Mouse (Mus musculus) midbrain, embryonic 14.5 days (tissue): ENCODE measurements at regions not wholly inside any gene's neighbourhood (a gene's known extent, or its start where the extent isn't known, plus 50 kb on each side); places are given as distances from the start of the nearest gene placed in this dataset.
A peak's percentile ranks its signal among the peaks of the same experiment; 100 is the strongest.

Experiments used
- ATAC-seq: fragments of 200-750 bp; cut with Nextera tagmentation; 2 replicates; pipeline ENCODE4 v1.8.0; 2017; ENCODE audit warnings: moderate number of reproducible peaks, moderate library complexity; ENCODE audit not compliant: low FRiP score, low TSS enrichment
- DNase-seq: peaks from one replicate; pipeline ENCODE4 v3.0.0-alpha.2; 2015
- H3K27ac ChIP-seq: fragments of 300-500 bp; sonication (generic); replicated peaks from 2 replicates; pipeline ENCODE4 v1.5.1; 2014; ENCODE audit warnings: mild to moderate bottlenecking, low read depth, low read length, moderate library complexity
- H3K27me3 ChIP-seq: fragments of 300-500 bp; sonication (generic); 2 replicates; pipeline ENCODE4 v1.6.1; 2014; ENCODE audit warnings: low read length, control low read depth, mixed read lengths; ENCODE audit not compliant: control insufficient read depth, insufficient read depth
- H3K36me3 ChIP-seq: fragments of 300-500 bp; sonication (generic); 2 replicates; pipeline ENCODE4 v1.6.1; 2014; ENCODE audit warnings: low read length, control low read depth; ENCODE audit not compliant: control insufficient read depth, insufficient read depth
- H3K4me1 ChIP-seq: fragments of 300-500 bp; sonication (generic); 2 replicates; pipeline ENCODE4 v1.6.1; 2014; ENCODE audit warnings: mild to moderate bottlenecking, antibody characterized with exemption, low read length, control low read depth; ENCODE audit not compliant: control insufficient read depth, insufficient read depth
- H3K4me2 ChIP-seq: fragments of 300-500 bp; sonication (generic); 2 replicates; pipeline ENCODE4 v1.6.1; 2014; ENCODE audit warnings: mild to moderate bottlenecking, low read length, moderate library complexity
- H3K4me3 ChIP-seq: fragments of 300-500 bp; sonication (generic); replicated peaks from 2 replicates; pipeline ENCODE4 v1.5.1; 2014; ENCODE audit warnings: low read depth, low read length
- H3K9ac ChIP-seq: fragments of 300-500 bp; sonication (generic); replicated peaks from 2 replicates; pipeline ENCODE4 v1.6.1; 2014; ENCODE audit warnings: mild to moderate bottlenecking, low read length, moderate library complexity
- H3K9me3 ChIP-seq: fragments of 300-500 bp; sonication (generic); 2 replicates; pipeline ENCODE4 v1.6.1; 2016; ENCODE audit warnings: low read length, control low read depth, mixed read lengths; ENCODE audit not compliant: control insufficient read depth
- WGBS: fragments of 180-500 bp; shearing (Covaris S2); extraction: QIAGEN DNeasy Blood & Tissue Kit; methylation state at CpG from one replicate; pipeline ENCODE4 v1.1.7; 2014; 5-methylcytosine and 5-hydroxymethylcytosine counted together

DNA sequence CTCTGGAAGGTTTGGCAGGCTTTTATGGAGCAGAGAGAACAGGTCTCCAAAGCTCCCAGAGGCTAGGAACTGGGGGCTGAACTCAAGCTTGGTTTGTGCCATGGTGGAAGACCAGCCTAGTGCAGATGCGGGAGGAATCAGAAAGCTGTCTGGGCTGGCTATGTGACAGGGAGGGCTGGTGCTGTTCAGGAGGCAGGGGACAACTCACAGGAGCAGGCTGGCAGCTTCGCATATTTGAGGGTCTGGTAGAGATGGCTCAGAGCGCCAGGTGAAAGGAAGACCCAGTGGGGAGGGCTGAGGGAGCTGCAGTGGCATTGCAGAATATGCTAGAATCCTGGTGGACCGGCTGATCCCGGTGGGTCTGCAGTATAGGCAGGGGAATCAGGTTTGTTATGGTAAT, 83.2 kb downstream of the 1700001O22Rik start:
- peak overlapping the region; percentile 59 for H3K4me2 ChIP-seq
- no peaks in the 10 kb centered on the region for H3K9me3 ChIP-seq
- peak overlapping the region; percentile 98 for H3K27ac ChIP-seq
- no peaks in the 10 kb centered on the region for H3K27me3 ChIP-seq
- DNase-seq: peak; percentile 36
- no peak for ATAC-seq
- peaks cover 85% of the 10 kb centered on the region for H3K4me1 ChIP-seq
- no peak overlapping the region for H3K4me3 ChIP-seq
- peak overlapping the region; percentile 45; the same call in 1 of the 2 replicates for H3K9ac ChIP-seq
- H3K36me3 ChIP-seq: no peaks in the 10 kb centered on the region
- 15% methylated on average over 5 of the region's 5 CpGs for WGBS

- peaks cover 79% of the 10 kb centered on the region for H3K4me1 ChIP-seq
- H3K9ac ChIP-seq: peak overlapping the region; percentile 45; the same call in 1 of the 2 replicates
- DNase-seq (peak; percentile 46), ATAC-seq (no peak)
- WGBS: 8% methylated on average over 8 of the region's 8 CpGs
- no peaks in the 10 kb centered on the region for H3K36me3 ChIP-seq
- H3K9me3 ChIP-seq: no peaks in the 10 kb centered on the region
- H3K4me2 ChIP-seq: peak overlapping the region; percentile 59
- peak overlapping the region; percentile 98 for H3K27ac ChIP-seq
- H3K27me3 ChIP-seq: no peaks in the 10 kb centered on the region
- 0 out of 2 replicates have a peak overlapping the region, but pooled peaks have one; percentile 1 for H3K4me3 ChIP-seq
Measured at GRCm38 (mm10) chr2:30719611-30720290, 83.7 kb downstream of the 1700001O22Rik start.

DNA sequence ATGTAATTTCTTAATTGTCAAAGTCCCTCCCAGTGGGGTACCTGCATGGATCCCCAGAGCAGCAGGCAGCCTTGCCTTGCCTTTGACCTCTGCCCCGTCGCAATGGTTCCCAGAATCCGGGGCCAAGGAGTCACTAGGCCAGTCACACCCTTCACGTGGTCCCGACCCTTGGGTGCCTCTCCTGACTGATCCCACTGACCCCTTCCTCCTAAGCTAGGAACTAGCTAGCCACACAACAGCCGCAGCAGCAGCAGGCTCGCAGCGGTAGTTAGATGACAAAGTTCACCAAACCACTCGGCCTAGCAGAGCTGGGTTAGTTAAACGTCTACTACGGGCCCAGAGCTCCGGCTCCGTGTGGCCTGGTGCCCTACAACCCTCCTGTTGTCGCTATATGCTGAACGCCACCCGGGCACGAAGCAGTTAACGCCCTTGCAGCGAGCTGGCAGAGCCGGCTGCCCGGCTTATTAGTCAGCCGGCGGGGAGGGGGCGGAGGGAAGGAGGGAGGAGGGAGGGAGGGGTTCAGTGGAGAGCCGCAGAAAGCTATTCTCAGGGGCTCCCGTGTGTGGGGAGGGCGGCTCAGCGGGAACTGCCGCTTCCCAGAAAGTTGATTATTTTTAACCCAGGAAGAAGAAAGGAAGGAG, 84.6 kb downstream of the 1700001O22Rik start:
- no peaks in the 10 kb centered on the region for H3K36me3 ChIP-seq
- peaks cover 76% of the 10 kb centered on the region for H3K4me1 ChIP-seq
- peak overlapping the region; percentile 45 for H3K9ac ChIP-seq
- under 1% methylated on average over 29 of the region's 29 CpGs for WGBS
- no peaks in the 10 kb centered on the region for H3K9me3 ChIP-seq
- peak; percentile 25 for ATAC-seq
- peak overlapping the region; percentile 59 for H3K4me2 ChIP-seq
- H3K27me3 ChIP-seq: no peaks in the 10 kb centered on the region
- peak; percentile 97 for DNase-seq
- peak overlapping the region; percentile 3; the same call in 1 of the 2 replicates for H3K4me3 ChIP-seq
- peak overlapping the region; percentile 98 for H3K27ac ChIP-seq

GRCm38 (mm10) chr2:30718329-30718675, 85.2 kb downstream of the 1700001O22Rik start:
- H3K36me3 ChIP-seq: no peaks in the 10 kb centered on the region

DNA sequence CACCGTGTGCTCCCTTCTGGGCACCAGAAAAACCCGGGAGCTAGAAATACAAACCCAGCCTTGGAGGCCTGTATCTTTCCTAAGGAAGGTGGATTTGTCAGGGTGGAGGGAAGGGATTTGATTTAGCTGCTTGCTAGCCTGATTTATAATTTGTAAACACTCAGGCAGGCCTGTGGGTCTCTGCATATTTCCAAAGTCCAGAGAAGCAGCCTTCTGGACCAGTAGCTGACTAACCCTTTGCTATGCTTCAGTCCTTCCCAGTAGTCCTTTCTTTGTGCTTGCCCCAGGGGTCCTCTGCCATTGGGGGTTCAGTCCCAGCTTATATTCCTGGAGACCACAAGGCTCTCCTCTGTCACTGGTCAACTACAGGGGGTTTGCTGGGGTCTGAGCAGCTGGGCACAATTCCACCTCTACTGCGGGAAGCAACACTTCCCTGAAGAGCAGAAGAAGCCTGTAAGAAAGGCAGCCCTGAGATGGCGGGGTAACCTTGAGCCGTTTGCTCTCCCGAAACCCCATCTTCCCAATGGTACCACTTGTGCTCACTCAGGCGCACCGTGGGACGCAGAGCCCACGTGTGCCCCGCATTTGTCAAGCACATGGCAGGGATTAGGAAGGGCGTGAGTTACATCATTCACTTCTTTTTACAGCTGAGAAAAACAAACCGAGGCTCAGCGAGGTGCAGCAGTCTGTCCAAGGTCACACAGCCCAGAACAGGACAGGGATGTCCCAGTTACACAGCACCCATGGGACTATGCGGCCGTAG, 85.7 kb downstream of the 1700001O22Rik start:
- 2% methylated on average over 16 of the region's 16 CpGs for WGBS
- no peak for ATAC-seq

More at GRCm38 (mm10) chr2:30718329-30718675, 85.2 kb downstream of the 1700001O22Rik start:
- Histone ChIP-seq H3K27ac (peak overlapping the region; percentile 98), H3K9ac (peak overlapping the region; percentile 45), H3K27me3 (no peaks in the 10 kb centered on the region), H3K4me1 (peaks cover 72% of the 10 kb centered on the region), H3K4me3 (peak overlapping the region; percentile 3; the same call in 1 of the 2 replicates), H3K4me2 (peak overlapping the region; percentile 59), H3K9me3 (no peaks in the 10 kb centered on the region)
- ATAC-seq (peak; percentile 77), DNase-seq (peak; percentile 95)
- WGBS: 0% methylated on average over 12 of the region's 12 CpGs

GRCm38 (mm10) chr2:30716580-30717565, 86.6 kb downstream of the 1700001O22Rik start:
- Histone ChIP-seq H3K4me2 (peak overlapping the region; percentile 59), H3K27ac (peak overlapping the region; percentile 98), H3K4me3 (no peak overlapping the region), H3K36me3 (no peaks in the 10 kb centered on the region), H3K9ac (peak overlapping the region; percentile 44; the same call in 1 of the 2 replicates), H3K4me1 (peaks cover 71% of the 10 kb centered on the region), H3K27me3 (no peaks in the 10 kb centered on the region), H3K9me3 (no peaks in the 10 kb centered on the region)
- 3% methylated on average over 24 of the region's 24 CpGs for WGBS
- DNase-seq (peak; percentile 59), ATAC-seq (no peak)

More for the DNA sequence above, 85.7 kb downstream of the 1700001O22Rik start:
- Histone ChIP-seq H3K9me3 (no peaks in the 10 kb centered on the region), H3K9ac (peak overlapping the region; percentile 44; the same call in 1 of the 2 replicates), H3K27ac (peak overlapping the region; percentile 98), H3K4me1 (peaks cover 71% of the 10 kb centered on the region), H3K4me3 (no peak overlapping the region), H3K27me3 (no peaks in the 10 kb centered on the region), H3K36me3 (no peaks in the 10 kb centered on the region), H3K4me2 (peak overlapping the region; percentile 59)
- DNase-seq: no peak

DNA sequence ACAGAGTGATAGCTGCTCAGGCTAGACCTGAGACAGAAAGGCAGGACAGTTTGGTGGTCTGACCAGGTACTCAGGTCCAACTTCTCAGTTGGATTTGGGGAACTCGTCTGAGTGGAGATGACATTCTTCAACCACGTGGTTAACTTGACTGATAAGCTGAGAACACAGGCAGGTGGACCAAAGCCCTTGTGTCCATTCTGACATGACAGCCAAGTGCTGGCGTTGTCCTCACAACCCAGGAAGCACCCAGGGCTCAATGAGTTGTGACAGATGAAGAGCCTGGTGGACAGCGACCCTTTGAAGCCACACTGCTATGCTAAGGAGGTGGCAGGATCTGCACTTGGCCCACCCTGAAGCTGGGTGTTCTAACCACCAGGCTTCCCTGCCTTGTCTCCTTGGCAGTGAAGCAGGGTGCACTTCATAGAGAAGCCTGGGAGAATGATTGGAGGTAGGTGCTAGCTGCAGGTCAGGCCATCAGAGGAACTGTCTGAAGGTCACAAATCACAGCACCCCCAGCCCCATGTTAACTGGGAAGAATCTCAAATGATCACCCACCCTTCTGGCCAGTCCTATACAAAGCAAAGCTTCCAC, 87.6 kb downstream of the 1700001O22Rik start:
- Histone ChIP-seq H3K27me3 (no peaks in the 10 kb centered on the region), H3K36me3 (no peaks in the 10 kb centered on the region), H3K4me3 (no peak overlapping the region), H3K27ac (peak overlapping the region; percentile 98), H3K9ac (0 out of 2 replicates have a peak overlapping the region, but pooled peaks have one; percentile 44), H3K4me2 (no peak overlapping the region), H3K9me3 (no peaks in the 10 kb centered on the region), H3K4me1 (peaks cover 71% of the 10 kb centered on the region)
- WGBS: 75% methylated on average over 4 of the region's 4 CpGs
- ATAC-seq (no peak), DNase-seq (no peak)
